8 mouse cellular contexts compared by ENCODE assay signal in the genomic region with DNA sequence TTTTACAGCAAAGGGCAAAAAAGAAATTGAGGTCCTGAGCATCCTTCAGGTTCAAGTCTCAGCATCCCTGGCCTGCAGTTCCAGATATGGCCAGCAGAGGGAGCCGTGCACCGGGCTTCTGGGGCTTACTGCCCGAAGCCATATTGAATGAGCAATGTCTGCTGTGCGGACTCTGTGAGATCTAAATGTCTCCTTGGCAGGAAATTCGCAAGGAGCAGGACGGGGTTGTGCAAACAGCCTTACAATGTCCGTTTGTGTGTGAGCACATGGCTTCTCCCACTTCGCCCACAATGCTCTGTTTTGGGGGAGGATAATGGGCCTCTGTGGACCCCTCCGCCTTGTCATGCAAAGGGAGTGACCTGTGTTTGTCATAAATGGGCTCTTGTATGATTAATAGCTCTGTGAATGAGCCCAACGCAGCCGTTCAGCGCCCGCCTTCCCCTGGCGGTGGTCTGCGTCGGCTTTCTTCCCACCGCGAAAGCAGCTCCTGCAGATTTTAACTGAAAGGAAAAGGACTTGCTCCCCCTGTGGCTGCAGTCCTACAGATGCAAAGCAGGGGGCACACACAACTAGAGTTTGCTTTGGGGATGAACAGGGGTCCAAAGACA.
A peak's percentile ranks its signal among the peaks of the same experiment; 100 is the strongest.
DNase-seq lines count a peak whose midpoint lies in the region; ATAC-seq and TF ChIP-seq lines count a peak whose summit lies in the region.

No protein-coding gene starts in this region.

- H3K36me3 ChIP-seq in embryonic facial prominence, embryonic 15.5 days = no peaks in the 10 kb centered on the region
- H3K36me3 ChIP-seq in limb, embryonic 13.5 days = no peaks in the 10 kb centered on the region
- H3K36me3 ChIP-seq in midbrain, embryonic 16.5 days (ENCODE audit: control insufficient read depth, insufficient read depth, low read length) = no peaks in the 10 kb centered on the region

- H3K4me2 ChIP-seq in embryonic facial prominence, embryonic 15.5 days (replicated peaks) = peak overlapping the region; percentile 68
- peak overlapping the region; percentile 64 for H3K4me2 ChIP-seq in limb, embryonic 13.5 days (replicated peaks)
- H3K4me2 ChIP-seq in midbrain, embryonic 16.5 days (ENCODE audit: low read length) = peak overlapping the region; percentile 63

- no peaks in the 10 kb centered on the region for H3K27me3 ChIP-seq in embryonic facial prominence, embryonic 15.5 days
- H3K27me3 ChIP-seq in limb, embryonic 13.5 days = peaks cover 2% of the 10 kb centered on the region; the same call in 1 of the 2 replicates
- H3K27me3 ChIP-seq in midbrain, embryonic 16.5 days (ENCODE audit: control insufficient read depth, insufficient read depth, low read depth, low read length) = no peaks in the 10 kb centered on the region

- H3K9me3 ChIP-seq in embryonic facial prominence, embryonic 15.5 days (replicated peaks) = no peaks in the 10 kb centered on the region
- no peaks in the 10 kb centered on the region for H3K9me3 ChIP-seq in limb, embryonic 13.5 days
- no peaks in the 10 kb centered on the region for H3K9me3 ChIP-seq in midbrain, embryonic 16.5 days (replicated peaks; ENCODE audit: control insufficient read depth, low read length, poor library complexity, severe bottlenecking)

- 16% methylated on average over 18 of the region's 18 CpGs for WGBS in bone marrow, adult 2 months
- 12% methylated on average over 18 of the region's 18 CpGs for WGBS in embryonic facial prominence, embryonic 15.5 days
- WGBS in limb, embryonic 13.5 days = 13% methylated on average over 18 of the region's 18 CpGs
- whole genome bisulfite sequencing in midbrain, embryonic 16.5 days = 9% methylated on average over 18 of the region's 18 CpGs

- peaks cover 2% of the 10 kb centered on the region; the same call in 1 of the 2 replicates for H3K4me1 ChIP-seq in bone marrow, adult 2 months (ENCODE audit: control insufficient read depth, insufficient read depth, low read length)
- H3K4me1 ChIP-seq in embryonic facial prominence, embryonic 15.5 days = peaks cover 3% of the 10 kb centered on the region; the same call in 1 of the 2 replicates
- H3K4me1 ChIP-seq in limb, embryonic 13.5 days = peaks cover 19% of the 10 kb centered on the region
- H3K4me1 ChIP-seq in midbrain, embryonic 16.5 days (ENCODE audit: control insufficient read depth, insufficient read depth, low read length) = no peaks in the 10 kb centered on the region

- peak; percentile 78; the same call in 1 of the 2 replicates for ATAC-seq in embryonic facial prominence, embryonic 15.5 days (ENCODE audit: insufficient number of reproducible peaks, low FRiP score, low TSS enrichment, low read depth)
- peak; percentile 87 for ATAC-seq in limb, embryonic 13.5 days (ENCODE audit: low FRiP score, low read depth)
- ATAC-seq in midbrain, embryonic 16.5 days = peak; percentile 92

- no peak overlapping the region for H3K9ac ChIP-seq in embryonic facial prominence, embryonic 15.5 days
- H3K9ac ChIP-seq in limb, embryonic 13.5 days = peak overlapping the region; percentile 43
- peak overlapping the region; percentile 64 for H3K9ac ChIP-seq in midbrain, embryonic 16.5 days (ENCODE audit: low read depth, low read length)

- DNase-seq in 416B (ENCODE audit: low read depth) = peak; percentile 65
- DNase-seq in heart, adult 9 months (ENCODE audit: low spot score in 2 of 2) = peak; percentile 63 to 79
- DNase-seq in kidney, adult 9 months = peak; percentile 86
- DNase-seq in spleen, postnatal 10 days (ENCODE audit: low spot score in 2 of 2) = peak; percentile 79 to 86

- no peak overlapping the region for H3K4me3 ChIP-seq in bone marrow, adult 2 months (replicated peaks; ENCODE audit: control insufficient read depth, low read depth, low read length)
- peak overlapping the region; percentile 35 for H3K4me3 ChIP-seq in embryonic facial prominence, embryonic 15.5 days (replicated peaks)
- H3K4me3 ChIP-seq in limb, embryonic 13.5 days = peak overlapping the region; percentile 29
- H3K4me3 ChIP-seq in midbrain, embryonic 16.5 days (ENCODE audit: low read depth, low read length) = peak overlapping the region; percentile 35

- TF ChIP-seq CTCF in bone marrow, adult 2 months (IDR thresholded peaks at IDR 0.05; ENCODE audit: control insufficient read depth, insufficient read depth, low read length) = peak; percentile 90

- no peak overlapping the region for H3K27ac ChIP-seq in bone marrow, adult 2 months (ENCODE audit: control insufficient read depth, insufficient read depth, low read depth, low read length, poor library complexity)
- H3K27ac ChIP-seq in embryonic facial prominence, embryonic 15.5 days (replicated peaks) = peak overlapping the region; percentile 79
- peak overlapping the region; percentile 74 for H3K27ac ChIP-seq in limb, embryonic 13.5 days
- peak overlapping the region; percentile 92 for H3K27ac ChIP-seq in midbrain, embryonic 16.5 days (ENCODE audit: low read length)

- TF ChIP-seq POLR2A in bone marrow, adult 2 months (IDR thresholded peaks at IDR 0.05; ENCODE audit: borderline replicate concordance, control insufficient read depth, low read depth, low read length) = no peak
